Comparison of ENCODE assay signal across 20 mouse cellular contexts in genomic region chr7:36257102-36257501, GRCm38 (mm10).
DNase-seq lines count a peak whose midpoint lies in the region; ATAC-seq and TF ChIP-seq lines count a peak whose summit lies in the region.
"Had no signal": no experiment of that assay in that cellular context is flagged by ENCODE, and none has a peak within 500 bp of the region (broad histone marks: within the 10 kb centered on the region; RNA-seq: fewer than 3 reads in every experiment).

No protein-coding gene starts in this region.

- H3K27ac ChIP-seq in liver, postnatal 0 days (ENCODE audit: low read depth): no peak overlapping the region
- no peak overlapping the region for H3K27ac ChIP-seq in neural tube, embryonic 15.5 days (replicated peaks)
- H3K27ac ChIP-seq: embryonic facial prominence, embryonic 13.5 days; forebrain, embryonic 15.5 days; heart, embryonic 10.5 days; hindbrain, embryonic 10.5 days; kidney, postnatal 0 days; liver, embryonic 14.5 days had no signal

- no peaks in the 10 kb centered on the region for H3K27me3 ChIP-seq in liver, postnatal 0 days (ENCODE audit: insufficient read depth, low read length)
- H3K27me3 ChIP-seq in neural tube, embryonic 15.5 days (replicated peaks): no peaks in the 10 kb centered on the region
- H3K27me3 ChIP-seq: embryonic facial prominence, embryonic 13.5 days; forebrain, embryonic 15.5 days had no signal

- H3K9ac ChIP-seq in liver, postnatal 0 days (replicated peaks): no peak overlapping the region
- no peak overlapping the region for H3K9ac ChIP-seq in neural tube, embryonic 15.5 days (replicated peaks)
- H3K9ac ChIP-seq: embryonic facial prominence, embryonic 13.5 days; forebrain, embryonic 15.5 days; liver, embryonic 14.5 days had no signal

- no peak overlapping the region for H3K4me2 ChIP-seq in liver, postnatal 0 days (ENCODE audit: low read depth, low read length)
- H3K4me2 ChIP-seq in neural tube, embryonic 15.5 days: no peak overlapping the region
- H3K4me2 ChIP-seq: embryonic facial prominence, embryonic 13.5 days; forebrain, embryonic 15.5 days had no signal

- ATAC-seq in liver, postnatal 0 days: no peak
- ATAC-seq in neural tube, embryonic 15.5 days (ENCODE audit: low FRiP score): no peak
- ATAC-seq: forebrain, embryonic 15.5 days; lung, postnatal 0 days had no signal

- intact Hi-C loops in left cerebral cortex, postnatal 4 days (cut with DNase I): loop anchor here (5.0 kb wide), 1 partner anchor 860 kb away; no protein-coding TSS in a partner anchor

- TF ChIP-seq EP300 in liver, postnatal 0 days (IDR thresholded peaks at IDR 0.05; ENCODE audit: low read depth): no peak

- no peak for TF ChIP-seq CTCF in liver, postnatal 0 days (IDR thresholded peaks at IDR 0.05; ENCODE audit: low read depth)

- no peaks in the 10 kb centered on the region for H3K4me1 ChIP-seq in liver, postnatal 0 days (ENCODE audit: insufficient read depth)
- H3K4me1 ChIP-seq in neural tube, embryonic 15.5 days: no peaks in the 10 kb centered on the region
- H3K4me1 ChIP-seq: embryonic facial prominence, embryonic 13.5 days; forebrain, embryonic 15.5 days; heart, embryonic 10.5 days; hindbrain, embryonic 10.5 days had no signal

- H3K4me3 ChIP-seq in liver, postnatal 0 days (ENCODE audit: low read depth, low read length): no peak overlapping the region
- H3K4me3 ChIP-seq in neural tube, embryonic 15.5 days (replicated peaks): no peak overlapping the region
- H3K4me3 ChIP-seq: embryonic facial prominence, embryonic 13.5 days; forebrain, embryonic 15.5 days; heart, embryonic 10.5 days; hindbrain, embryonic 10.5 days had no signal

- WGBS in liver, postnatal 0 days (ENCODE audit: insufficient replicate concordance): 84% methylated on average over 15 of the region's 15 CpGs
- 90% methylated on average over 15 of the region's 15 CpGs for WGBS in neural tube, embryonic 15.5 days

- no peaks in the 10 kb centered on the region for H3K9me3 ChIP-seq in liver, postnatal 0 days (ENCODE audit: low read length)
- no peaks in the 10 kb centered on the region for H3K9me3 ChIP-seq in neural tube, embryonic 15.5 days (replicated peaks)
- H3K9me3 ChIP-seq: embryonic facial prominence, embryonic 13.5 days; forebrain, embryonic 15.5 days; heart, embryonic 10.5 days; hindbrain, embryonic 10.5 days had no signal

- DNase-seq in left cerebral cortex, adult 18-20 months (ENCODE audit: low spot score in 2 of 2): peak; percentile 53 to 64
- DNase-seq in left cerebral cortex, postnatal 4 days: no peak
- DNase-seq in urinary bladder, postnatal 25 days (ENCODE audit: low spot score): peak; percentile 12
- DNase-seq in urinary bladder, adult 18-20 months (ENCODE audit: low spot score in 2 of 2): no peak
- peak; percentile 49 for DNase-seq in frontal cortex, postnatal 36 days (ENCODE audit: low spot score in 2 of 2)
- DNase-seq in right cerebral cortex, postnatal 25 days: peak; percentile 49
- DNase-seq in liver, postnatal 0 days: no peak
- DNase-seq: adrenal gland, adult 8-10 months; cerebellum, adult 11 months; cerebellum, postnatal 10 days; kidney, adult 18-20 months; thymus, adult 2 months had no signal

- no peaks in the 10 kb centered on the region for H3K36me3 ChIP-seq in liver, postnatal 0 days (replicated peaks; ENCODE audit: insufficient read depth, low read length)
- H3K36me3 ChIP-seq in neural tube, embryonic 15.5 days: no peaks in the 10 kb centered on the region
- H3K36me3 ChIP-seq: embryonic facial prominence, embryonic 13.5 days; forebrain, embryonic 15.5 days; heart, embryonic 10.5 days; hindbrain, embryonic 10.5 days had no signal

Comparison
In these comparisons a context has a peak if more than half of its experiments do, and no peak if none do; other contexts are left out.
1. DNase-seq: peak in left cerebral cortex, adult 18-20 months (2 of 2), urinary bladder, postnatal 25 days (single experiment), frontal cortex, postnatal 36 days (2 of 2) and right cerebral cortex, postnatal 25 days (single experiment); none in left cerebral cortex, postnatal 4 days (single experiment), urinary bladder, adult 18-20 months (0 of 2) and liver, postnatal 0 days (single experiment).